Mouse (Mus musculus): ENCODE measurements around the gene Hs3st6. TPM values are rescaled to one million over a fixed set of nuclear protein-coding genes. Genes with fewer than 3 reads are reported as not detected.
"Not testable (repeated sequence)": the region's sequence is repeated elsewhere in the genome, so short reads cannot be mapped to it uniquely, and the experiment has no call there.

Gene Hs3st6
- 0.50 and 0.68 TPM in 2 replicates for polyA plus RNA-seq (2016; fragmentation: Nextera tagmentation; extraction: Ambion mirVana)

- under 1% methylated on average over 80 of the region's 82 CpGs for WGBS
- Histone ChIP-seq H3K4me1 (peaks cover 22% of the 10 kb centered on the region), H3K9me3 (no peaks in the 10 kb centered on the region), H3K27me3 (ENCODE audit: poor library complexity, severe bottlenecking) (peaks cover 87% of the 10 kb centered on the region), H3K36me3 (replicated peaks) (no peaks in the 10 kb centered on the region), H3K4me3 (peak within 1 kb of the TSS; percentile 69), H3K27ac (0 out of 2 replicates have a peak within 1 kb of the TSS, but pooled peaks have one; percentile 51)
- peak; percentile 69 for DNase-seq (ENCODE audit: extremely low spot score, low spot score)
Measured at GRCm38 (mm10) chr17:24752415-24753394, at the start of gene Hs3st6. Hs3st6 (plus strand) TSS chr17:24752988.

- Histone ChIP-seq H3K36me3 (replicated peaks) (peaks cover 50% of the 10 kb centered on the region), H3K4me1 (peaks cover 19% of the 10 kb centered on the region), H3K27ac (no peak overlapping the region), H3K27me3 (ENCODE audit: poor library complexity, severe bottlenecking) (no peaks in the 10 kb centered on the region), H3K4me3 (peak overlapping the region; percentile 92), H3K9me3 (no peaks in the 10 kb centered on the region)
- no peak for DNase-seq (ENCODE audit: extremely low spot score, low spot score)
- 95% methylated on average over 3 of the region's 3 CpGs for WGBS
Measured at GRCm38 (mm10) chr17:24705821-24706220, 47.0 kb upstream of the Hs3st6 start.

- 5% methylated on average over 32 of the region's 32 CpGs for WGBS
Measured at GRCm38 (mm10) chr17:24706982-24707800, 45.6 kb upstream of the Hs3st6 start, which contains the start of gene Tbl3. Tbl3 (minus strand) TSS chr17:24707660.

GRCm38 (mm10) chr17:24707801-24708425 is 44.9 kb upstream of the Hs3st6 start:
- Histone ChIP-seq H3K9me3 (no peaks in the 10 kb centered on the region), H3K4me3 (peak overlapping the region; percentile 92), H3K4me1 (peaks cover 19% of the 10 kb centered on the region), H3K36me3 (replicated peaks) (peaks cover 29% of the 10 kb centered on the region), H3K27me3 (ENCODE audit: poor library complexity, severe bottlenecking) (no peaks in the 10 kb centered on the region), H3K27ac (peak overlapping the region; percentile 90)
- 7% methylated on average over 24 of the region's 24 CpGs for WGBS
- DNase-seq (ENCODE audit: extremely low spot score, low spot score), result no peak

More at GRCm38 (mm10) chr17:24706982-24707800, 45.6 kb upstream of the Hs3st6 start, which contains the start of gene Tbl3:
- H3K4me1 ChIP-seq, result peaks cover 19% of the 10 kb centered on the region
- peak; percentile 94 for DNase-seq (ENCODE audit: extremely low spot score, low spot score)
- peak within 1 kb of the TSS; percentile 90 for H3K27ac ChIP-seq
- no peaks in the 10 kb centered on the region for H3K9me3 ChIP-seq
- no peaks in the 10 kb centered on the region for H3K27me3 ChIP-seq (ENCODE audit: poor library complexity, severe bottlenecking)
- H3K36me3 ChIP-seq (replicated peaks), result peaks cover 36% of the 10 kb centered on the region
- H3K4me3 ChIP-seq, result peak within 1 kb of the TSS; percentile 92

GRCm38 (mm10) chr17:24708646-24709045 is 44.1 kb upstream of the Hs3st6 start:
- peaks cover 23% of the 10 kb centered on the region for H3K36me3 ChIP-seq (replicated peaks)
- no peaks in the 10 kb centered on the region for H3K9me3 ChIP-seq
- no peak overlapping the region for H3K27ac ChIP-seq
- H3K4me1 ChIP-seq, result peaks cover 19% of the 10 kb centered on the region
- H3K27me3 ChIP-seq (ENCODE audit: poor library complexity, severe bottlenecking), result no peaks in the 10 kb centered on the region
- H3K4me3 ChIP-seq, result no peak overlapping the region
- no peak for DNase-seq (ENCODE audit: extremely low spot score, low spot score)
- WGBS, result 36% methylated on average over 2 of the region's 2 CpGs

- peaks cover 17% of the 10 kb centered on the region for H3K4me1 ChIP-seq
- WGBS, result 50% methylated on average over 6 of the region's 6 CpGs
- no peak overlapping the region for H3K27ac ChIP-seq
- no peak for DNase-seq (ENCODE audit: extremely low spot score, low spot score)
- H3K9me3 ChIP-seq, result no peaks in the 10 kb centered on the region
- H3K36me3 ChIP-seq (replicated peaks), result peaks cover 42% of the 10 kb centered on the region
- H3K27me3 ChIP-seq (ENCODE audit: poor library complexity, severe bottlenecking), result no peaks in the 10 kb centered on the region
- H3K4me3 ChIP-seq, result no peak overlapping the region
Measured at GRCm38 (mm10) chr17:24715556-24715955, 37.2 kb upstream of the Hs3st6 start.

GRCm38 (mm10) chr17:24716166-24716682 is 36.6 kb upstream of the Hs3st6 start:
- H3K4me1 ChIP-seq, result peaks cover 21% of the 10 kb centered on the region
- peaks cover 48% of the 10 kb centered on the region for H3K36me3 ChIP-seq (replicated peaks)
- no peaks in the 10 kb centered on the region for H3K27me3 ChIP-seq (ENCODE audit: poor library complexity, severe bottlenecking)
- WGBS, result 95% methylated on average over 15 of the region's 15 CpGs
- H3K4me3 ChIP-seq, result 0 out of 2 replicates have a peak overlapping the region, but pooled peaks have one; percentile 12
- H3K27ac ChIP-seq, result no peak overlapping the region
- DNase-seq (ENCODE audit: extremely low spot score, low spot score), result no peak
- no peaks in the 10 kb centered on the region for H3K9me3 ChIP-seq

GRCm38 (mm10) chr17:24717943-24718342 is 34.8 kb upstream of the Hs3st6 start, which contains the start of the genes Rnf151 and Rps2:
Rnf151 (minus strand) TSS chr17:24718063.
Rps2 (plus strand) TSS chr17:24718116.
- peak within 1 kb of the TSS; percentile 93 for H3K27ac ChIP-seq
- H3K27me3 ChIP-seq (ENCODE audit: poor library complexity, severe bottlenecking), result no peaks in the 10 kb centered on the region
- DNase-seq (ENCODE audit: extremely low spot score, low spot score), result no peak
- 72% methylated on average over 4 of the region's 4 CpGs for WGBS
- peaks cover 63% of the 10 kb centered on the region for H3K36me3 ChIP-seq (replicated peaks)
- peaks cover 38% of the 10 kb centered on the region for H3K4me1 ChIP-seq
- peak within 1 kb of the TSS; percentile 91 for H3K4me3 ChIP-seq
- H3K9me3 ChIP-seq, result no peaks in the 10 kb centered on the region

- H3K36me3 ChIP-seq (replicated peaks), result peaks cover 63% of the 10 kb centered on the region
- peaks cover 47% of the 10 kb centered on the region for H3K4me1 ChIP-seq
- peak overlapping the region; percentile 93 for H3K27ac ChIP-seq
- WGBS, result 63% methylated on average over 5 of the region's 5 CpGs
- peak overlapping the region; percentile 91 for H3K4me3 ChIP-seq
- not testable (repeated sequence) for DNase-seq (ENCODE audit: extremely low spot score, low spot score); H3K9me3 ChIP-seq; H3K27me3 ChIP-seq (ENCODE audit: poor library complexity, severe bottlenecking)
Measured at GRCm38 (mm10) chr17:24718938-24719337, 33.9 kb upstream of the Hs3st6 start.

- WGBS, result under 1% methylated on average over 61 of the region's 61 CpGs
- Histone ChIP-seq H3K9me3 (no peaks in the 10 kb centered on the region), H3K36me3 (replicated peaks) (peaks cover 63% of the 10 kb centered on the region), H3K4me3 (peak overlapping the region; percentile 91), H3K4me1 (peaks cover 51% of the 10 kb centered on the region), H3K27me3 (ENCODE audit: poor library complexity, severe bottlenecking) (no peaks in the 10 kb centered on the region), H3K27ac (peak overlapping the region; percentile 93)
- peak; percentile 99 for DNase-seq (ENCODE audit: extremely low spot score, low spot score)
Measured at GRCm38 (mm10) chr17:24719494-24720222, 33.1 kb upstream of the Hs3st6 start.

GRCm38 (mm10) chr17:24720616-24721015 is 32.2 kb upstream of the Hs3st6 start:
- H3K9me3 ChIP-seq; DNase-seq (ENCODE audit: extremely low spot score, low spot score); H3K27me3 ChIP-seq (ENCODE audit: poor library complexity, severe bottlenecking): not testable (repeated sequence)
- H3K27ac ChIP-seq, result peak overlapping the region; percentile 93
- peaks cover 56% of the 10 kb centered on the region for H3K36me3 ChIP-seq (replicated peaks)
- H3K4me1 ChIP-seq, result peaks cover 48% of the 10 kb centered on the region
- peak overlapping the region; percentile 91 for H3K4me3 ChIP-seq
- WGBS, result under 1% methylated on average over 11 of the region's 11 CpGs
